Mouse (Mus musculus) heart, embryonic 12.5 days (tissue): Measurements from ENCODE around the gene Gm9972. TPM values are rescaled to one million over a fixed set of nuclear protein-coding genes. Genes with fewer than 3 reads are reported as not detected.

Experiments
- ATAC-seq: fragments of 200-750 bp; cut with Nextera tagmentation; 2 replicates; pipeline ENCODE4 v1.8.0; 2017; ENCODE audit warnings: moderate TSS enrichment, moderate library complexity; ENCODE audit not compliant: insufficient number of reproducible peaks, low FRiP score
- H3K27ac ChIP-seq: fragments of 300-500 bp; sonication (generic); 2 replicates; pipeline ENCODE4 v1.5.1; 2016; ENCODE audit warnings: mild to moderate bottlenecking, moderate library complexity; ENCODE audit not compliant: poor library complexity, severe bottlenecking
- H3K27me3 ChIP-seq: fragments of 300-500 bp; sonication (generic); replicated peaks from 2 replicates; pipeline ENCODE4 v1.6.1; 2016; ENCODE audit warnings: mild to moderate bottlenecking, moderate library complexity
- H3K36me3 ChIP-seq: fragments of 300-500 bp; sonication (generic); 2 replicates; pipeline ENCODE4 v1.6.1; 2016; ENCODE audit warnings: mild to moderate bottlenecking, moderate library complexity
- H3K4me1 ChIP-seq: fragments of 300-500 bp; sonication (generic); replicated peaks from 2 replicates; pipeline ENCODE4 v1.6.1; 2016; ENCODE audit warnings: mild to moderate bottlenecking
- H3K4me2 ChIP-seq: fragments of 300-500 bp; sonication (generic); 2 replicates; pipeline ENCODE4 v1.6.1; 2016; ENCODE audit warnings: mild to moderate bottlenecking, moderate library complexity
- H3K4me3 ChIP-seq: fragments of 300-500 bp; sonication (generic); 2 replicates; pipeline ENCODE4 v1.5.1; 2016; ENCODE audit warnings: mild to moderate bottlenecking
- H3K9ac ChIP-seq: fragments of 300-500 bp; sonication (generic); 2 replicates; pipeline ENCODE4 v1.6.1; 2016; ENCODE audit warnings: mild to moderate bottlenecking, moderate library complexity
- H3K9me3 ChIP-seq: fragments of 300-500 bp; sonication (generic); replicated peaks from 2 replicates; pipeline ENCODE4 v1.6.1; 2016; ENCODE audit warnings: mild to moderate bottlenecking, moderate library complexity
- WGBS: fragments of 180-500 bp; shearing (Covaris S2); methylation state at CpG from one replicate; pipeline ENCODE4 v1.1.7; 2016; 5-methylcytosine and 5-hydroxymethylcytosine counted together
- polyA plus RNA-seq: library from polyadenylated mRNA; unstranded; fragments of >200 nt; fragmentation: Nextera tagmentation; extraction: Ambion mirVana; gene quantifications from 2 replicates; pipeline ENCODE4 v1.2.1, GENCODE M21; 2016

The Gm9972 gene
- polyA plus RNA-seq, 1 experiment from 2014 or later, result not detected

DNA sequence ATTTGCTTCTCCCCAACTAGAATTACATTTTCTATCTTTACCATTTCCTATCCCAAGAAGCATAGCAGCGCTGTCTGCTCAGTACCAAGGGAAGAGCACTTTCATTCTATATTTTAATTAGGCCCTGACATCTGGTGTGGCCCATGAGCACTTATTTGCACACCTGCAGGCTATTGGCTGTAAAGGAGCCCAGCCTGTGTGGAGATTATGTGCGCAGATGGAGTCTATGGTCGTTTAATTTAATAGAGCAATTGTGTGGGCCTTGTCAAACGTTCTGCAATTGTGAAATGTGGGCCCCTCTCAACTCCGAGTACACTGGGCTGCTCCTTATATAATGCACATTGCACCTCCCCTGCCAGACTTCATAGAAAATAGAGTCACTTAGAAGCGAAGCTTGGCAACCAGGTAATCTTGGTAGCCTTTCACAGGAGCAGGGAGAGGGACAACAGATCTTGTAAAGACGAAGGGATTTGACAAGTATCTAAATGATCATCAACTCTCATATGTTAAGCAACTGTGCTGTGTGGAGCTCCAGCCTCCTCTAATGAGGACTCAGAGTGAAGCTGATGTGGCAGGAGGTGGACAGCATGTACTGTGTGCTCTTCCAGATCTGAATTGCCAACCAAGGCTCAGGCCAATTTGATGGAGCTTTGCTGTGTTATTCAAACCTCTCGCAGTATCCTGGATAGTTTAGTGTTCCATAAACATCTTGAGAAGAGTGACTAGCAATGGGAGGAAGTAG lies 50.9 kb downstream of the Gm9972 start:
- H3K4me3 ChIP-seq, result no peak overlapping the region
- no peaks in the 10 kb centered on the region for H3K9me3 ChIP-seq
- H3K9ac ChIP-seq, result no peak overlapping the region
- no peaks in the 10 kb centered on the region for H3K36me3 ChIP-seq
- no peak overlapping the region for H3K4me2 ChIP-seq
- H3K27ac ChIP-seq, result no peak overlapping the region
- no peaks in the 10 kb centered on the region for H3K27me3 ChIP-seq
- WGBS, result 80% methylated on average over 8 of the region's 8 CpGs
- H3K4me1 ChIP-seq, result no peaks in the 10 kb centered on the region
- ATAC-seq, result no peak

Other genes starting within 250 kb of the Gm9972 start
- gene Atp10b, start 114.1 kb downstream of the Gm9972 start, polyA plus RNA-seq, result 0.11 TPM in 1 of 2 replicates, not detected in the other